Mouse (Mus musculus) inflammation-experienced regulatory T-cells, adult 6 months (primary cell): ENCODE data around the gene Nectin1. TPM values are rescaled to one million over a fixed set of nuclear protein-coding genes. Genes with fewer than 3 reads are reported as not detected.

Experiments used
- ATAC-seq: one replicate; pipeline ENCODE4 v1.8.0; 2017
- polyA plus RNA-seq, 3 experiments: library from polyadenylated mRNA; unstranded; fragments of 100-300 nt; shearing (Covaris generic); gene quantifications; one replicate each; pipeline ENCODE4 v1.2.1; 2017

The Nectin1 gene
- polyA plus RNA-seq: 1 to 10 TPM in 1 of 3 experiments, under 1 TPM in 2; 0.36 to 2.6 (median 0.57) TPM

DNA sequence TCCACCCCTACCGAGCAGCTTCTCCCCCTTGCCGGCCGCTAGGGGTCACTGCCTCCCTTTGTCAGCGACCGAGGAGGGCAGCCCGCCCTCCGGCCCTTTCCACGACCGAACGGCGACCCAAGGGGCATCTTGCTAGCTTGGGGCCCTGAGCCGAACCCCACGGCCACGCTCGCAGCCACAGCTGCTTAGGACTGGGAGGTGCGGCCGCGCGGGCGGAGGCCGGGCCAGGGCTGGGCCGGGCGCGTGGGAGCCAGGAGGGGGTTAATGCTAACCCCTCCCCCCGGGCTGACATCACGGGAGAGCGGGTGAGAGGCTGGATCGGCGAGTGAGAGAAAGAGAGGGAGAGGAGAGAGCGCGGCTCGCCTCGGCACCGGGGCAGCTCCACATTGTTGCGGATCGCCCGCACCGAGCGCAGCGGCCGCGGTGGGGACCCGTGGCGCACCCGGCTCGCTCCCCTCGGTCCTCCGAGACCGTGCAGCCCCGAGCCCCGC is at the start of gene Nectin1:
Nectin1 (plus strand) TSS at position 338 of the 491 bp plus-strand sequence.
- ATAC-seq: peak; percentile 81

DNA sequence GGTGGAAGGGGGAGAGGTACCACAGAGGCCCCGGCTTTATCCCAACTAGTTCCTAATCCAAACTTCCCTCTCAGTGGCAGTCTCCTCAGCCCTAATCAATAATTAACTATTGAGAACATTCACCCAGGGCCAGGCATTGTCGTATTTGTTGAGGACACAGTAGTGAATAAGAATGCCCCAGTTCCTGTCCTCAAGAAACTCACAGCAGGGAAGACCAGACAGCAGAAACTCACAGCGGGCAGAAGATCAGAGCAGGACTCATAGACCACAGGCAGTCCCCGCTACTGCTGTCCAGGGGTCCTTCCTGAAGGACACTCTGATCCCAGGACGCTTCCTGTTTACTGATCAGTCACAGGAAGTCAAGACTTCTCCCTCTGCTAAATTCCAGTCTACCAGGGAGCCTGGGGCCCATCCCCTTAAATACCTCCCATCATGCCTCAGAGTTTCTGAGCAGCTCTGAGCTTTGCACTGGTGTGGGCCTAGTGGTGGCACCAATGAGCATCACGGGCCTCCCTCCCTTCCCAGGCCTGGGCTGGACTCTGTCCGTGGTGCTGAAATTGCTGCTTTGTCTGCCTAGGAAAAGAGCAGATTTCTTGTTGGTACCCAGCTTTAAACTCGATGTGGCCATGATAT is 45.6 kb upstream of the Nectin1 start:
- no peak for ATAC-seq

DNA sequence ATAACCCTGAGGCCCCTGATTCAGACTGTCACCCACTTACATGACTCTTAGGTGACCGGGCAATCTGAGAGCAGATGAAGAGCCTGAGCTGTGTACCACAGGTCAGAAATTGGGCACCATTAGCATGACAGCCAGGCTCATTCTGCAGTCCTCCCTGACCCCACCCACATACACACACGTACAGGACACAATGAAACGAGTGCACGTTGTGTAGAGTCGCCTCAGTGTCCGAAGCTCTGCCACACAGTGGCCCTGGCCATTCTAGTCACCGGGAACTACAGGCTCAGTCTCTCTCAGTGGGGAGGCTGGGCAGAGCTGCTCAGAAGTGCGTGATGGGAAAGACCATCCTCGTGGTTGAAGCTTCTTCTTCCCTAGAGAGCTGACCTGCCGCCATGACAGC is 44.9 kb upstream of the Nectin1 start:
- ATAC-seq: no peak

DNA sequence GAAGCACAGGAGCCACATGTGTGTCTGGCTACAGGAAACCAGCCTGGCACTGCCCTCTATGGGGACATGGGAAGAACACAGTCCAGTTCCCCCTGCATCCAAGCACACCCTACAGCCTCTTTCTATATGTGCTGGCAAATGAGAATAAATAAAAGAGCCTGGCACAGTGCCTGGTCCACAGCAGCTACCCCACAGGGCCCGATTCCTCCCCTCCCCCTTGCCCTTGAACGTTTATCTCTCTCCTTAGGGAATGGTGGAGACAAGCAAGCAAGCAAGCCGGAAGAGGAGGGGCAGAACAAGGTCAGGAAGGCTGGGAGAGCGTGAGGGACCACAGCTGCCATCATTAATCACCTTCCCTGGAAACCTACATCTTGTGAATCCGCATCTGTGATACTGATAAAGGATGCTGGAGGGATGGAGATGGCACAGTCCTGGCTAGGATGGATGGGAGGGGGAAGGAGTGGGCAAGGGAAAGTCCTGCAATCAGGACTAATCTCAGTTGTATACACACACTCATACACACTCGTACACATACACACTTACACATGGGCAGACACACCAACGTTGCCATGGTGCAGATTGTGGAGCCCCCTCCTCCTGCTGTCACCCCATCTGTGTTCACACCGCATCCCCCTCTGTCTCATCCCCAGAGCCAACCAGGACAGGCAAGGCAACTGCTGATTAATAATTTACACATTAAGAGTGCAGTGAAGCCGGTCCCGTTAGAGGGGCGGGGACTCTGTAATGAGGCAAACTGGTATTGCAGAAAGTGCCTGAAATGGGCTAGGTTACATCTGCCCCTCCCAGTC is 44.2 kb upstream of the Nectin1 start:
- ATAC-seq: no peak

DNA sequence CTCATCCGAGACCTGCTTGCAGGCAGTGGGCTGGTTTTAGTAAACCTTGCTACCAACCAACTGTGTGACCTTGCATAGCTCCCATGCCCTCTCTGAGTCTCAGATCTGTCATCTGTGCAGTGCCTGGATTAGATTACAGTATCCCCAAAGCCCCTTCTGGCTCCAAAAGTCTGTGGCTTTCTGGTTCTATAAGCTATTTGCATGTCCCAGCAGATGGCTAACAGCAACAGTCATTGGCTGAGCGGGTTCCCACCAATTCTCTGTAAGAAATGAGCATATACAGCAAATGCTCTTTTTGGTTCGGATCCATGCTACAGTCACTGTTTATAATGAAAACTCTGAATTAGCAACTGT is 43.6 kb upstream of the Nectin1 start:
- no peak for ATAC-seq

DNA sequence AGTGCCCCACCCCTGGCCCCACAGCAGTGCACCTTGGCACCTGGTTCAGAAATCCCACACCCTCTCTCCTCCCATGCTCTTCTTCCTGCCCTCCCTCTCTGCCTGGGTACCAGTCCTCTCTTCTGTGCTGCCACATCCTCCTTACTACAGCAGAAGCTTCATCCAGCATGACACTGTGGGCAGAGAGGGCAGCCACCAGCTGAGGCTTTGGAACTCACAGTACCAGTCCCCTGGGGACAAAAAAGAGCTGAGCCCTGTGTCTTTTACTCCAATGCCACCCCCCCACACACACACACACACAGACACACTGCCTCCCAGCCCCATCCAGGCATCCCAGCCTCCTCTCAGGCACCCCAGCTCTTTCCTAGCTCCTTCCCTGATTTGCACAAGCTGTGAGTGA is 42.0 kb upstream of the Nectin1 start:
- ATAC-seq: no peak

DNA sequence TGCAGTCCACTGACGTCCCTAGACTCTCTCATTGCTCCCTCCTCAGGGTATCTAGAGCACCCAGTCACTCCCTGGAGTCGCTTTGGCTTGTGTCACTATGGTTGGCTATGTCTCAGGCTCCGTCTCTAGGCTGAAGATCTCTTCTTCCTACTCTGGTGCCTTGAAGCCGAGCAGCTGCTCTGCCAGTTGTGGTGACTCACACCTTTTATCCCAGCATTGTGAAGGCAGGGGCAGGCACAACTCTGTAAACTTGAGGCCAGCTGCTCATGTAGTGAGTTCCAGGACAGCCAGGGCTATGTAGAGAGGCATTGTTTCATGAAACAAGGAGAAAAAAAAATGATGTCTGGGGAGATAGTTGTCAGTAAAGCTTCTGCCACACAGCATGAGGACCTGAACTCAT is 36.2 kb upstream of the Nectin1 start:
- no peak for ATAC-seq

DNA sequence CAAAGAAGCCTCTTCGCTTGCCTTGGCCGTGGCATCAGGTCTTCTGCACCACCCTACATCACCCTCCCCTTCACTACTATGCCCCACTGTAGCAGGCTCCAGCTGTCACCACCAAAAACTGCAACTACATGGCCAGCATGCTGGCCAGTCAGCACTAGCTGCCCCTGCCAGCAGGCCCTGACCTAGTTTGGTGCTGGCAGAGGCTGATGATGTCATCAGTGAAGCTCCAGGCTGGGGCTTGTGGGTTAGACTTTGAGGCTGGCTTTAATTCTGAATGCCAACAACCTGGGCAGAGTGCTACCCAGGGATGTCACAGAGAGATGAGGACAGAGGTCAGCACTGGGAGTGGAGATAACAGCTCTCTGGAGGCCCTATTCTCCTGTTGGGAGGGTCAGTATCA is 35.1 kb upstream of the Nectin1 start:
- no peak for ATAC-seq

DNA sequence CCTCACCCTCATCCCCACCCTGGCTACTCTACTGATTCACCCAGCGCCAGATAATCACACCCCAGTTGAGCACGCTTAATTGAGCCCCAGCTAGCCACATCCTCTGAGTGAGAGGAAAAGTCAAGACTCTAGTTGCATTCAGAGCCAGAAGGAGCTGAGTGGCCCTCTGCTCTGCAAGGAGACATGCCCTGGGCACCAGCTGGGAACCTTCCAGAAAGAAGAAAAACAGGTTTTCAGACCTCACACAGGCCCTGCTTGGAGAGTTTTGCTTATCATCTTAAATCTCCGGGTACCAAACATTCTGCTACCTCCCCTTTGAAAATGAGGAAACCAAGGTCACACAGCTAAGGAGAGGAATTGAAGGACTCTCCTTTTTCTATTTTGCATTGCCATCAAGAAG is 30.4 kb upstream of the Nectin1 start:
- ATAC-seq: no peak

DNA sequence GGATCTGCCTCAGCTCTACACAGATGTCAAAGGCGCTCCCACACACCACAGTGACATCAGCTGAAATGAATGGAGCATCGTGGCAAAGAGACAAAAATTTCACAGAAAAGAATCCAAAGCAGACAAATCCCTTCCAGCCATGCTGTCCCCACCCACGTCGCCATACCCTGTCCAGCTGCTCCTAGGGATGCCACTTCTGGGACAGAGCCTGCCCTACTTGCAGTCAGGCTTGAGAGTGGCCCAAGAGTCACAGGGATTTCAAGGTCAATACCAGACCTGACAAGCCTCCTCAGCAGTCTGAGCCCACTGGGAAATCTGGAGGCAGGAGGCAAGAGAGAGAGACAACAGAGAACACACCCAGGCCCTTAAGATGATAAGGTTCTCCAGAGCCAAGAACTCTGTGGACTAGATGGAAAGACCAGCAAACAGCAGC is 24.4 kb upstream of the Nectin1 start:
- no peak for ATAC-seq

DNA sequence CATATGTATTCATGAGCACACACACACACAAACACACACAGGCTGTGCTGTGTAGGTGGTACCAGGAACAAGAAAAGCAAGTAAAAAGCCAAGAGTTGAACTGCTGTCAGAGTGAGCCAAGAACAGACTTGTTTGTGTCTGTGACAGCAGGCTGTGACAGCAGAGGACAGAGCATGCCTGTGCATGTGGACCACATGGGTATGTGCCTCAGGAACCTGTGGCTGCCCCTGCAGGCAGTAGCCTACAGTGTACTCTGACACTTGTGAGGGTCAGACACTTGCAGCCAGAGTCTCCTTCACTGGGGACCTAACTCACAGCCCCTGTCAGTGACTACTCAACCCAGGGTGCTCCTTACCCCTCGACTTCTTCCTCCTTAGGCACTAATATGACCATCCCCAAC is 23.7 kb upstream of the Nectin1 start:
- no peak for ATAC-seq

DNA sequence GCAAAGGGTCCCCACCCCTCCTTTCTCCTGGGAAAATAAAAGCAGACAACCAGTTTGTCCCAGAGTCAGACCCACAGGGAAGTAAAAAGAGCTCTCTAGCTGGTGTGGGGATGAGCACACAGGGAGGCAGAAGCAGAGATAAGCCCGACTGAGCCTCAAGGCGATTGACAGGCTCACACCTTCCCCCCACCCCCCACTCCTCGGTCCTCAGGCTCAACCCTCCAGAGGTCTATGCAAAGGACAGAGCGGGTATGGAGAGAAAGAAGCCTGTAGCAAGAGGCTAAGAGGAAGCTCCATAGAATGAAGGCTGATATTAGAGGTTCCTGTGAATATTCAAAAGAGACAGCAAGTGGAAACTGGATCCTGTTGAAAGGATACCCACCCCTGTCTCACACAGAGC is 19.7 kb upstream of the Nectin1 start:
- no peak for ATAC-seq

DNA sequence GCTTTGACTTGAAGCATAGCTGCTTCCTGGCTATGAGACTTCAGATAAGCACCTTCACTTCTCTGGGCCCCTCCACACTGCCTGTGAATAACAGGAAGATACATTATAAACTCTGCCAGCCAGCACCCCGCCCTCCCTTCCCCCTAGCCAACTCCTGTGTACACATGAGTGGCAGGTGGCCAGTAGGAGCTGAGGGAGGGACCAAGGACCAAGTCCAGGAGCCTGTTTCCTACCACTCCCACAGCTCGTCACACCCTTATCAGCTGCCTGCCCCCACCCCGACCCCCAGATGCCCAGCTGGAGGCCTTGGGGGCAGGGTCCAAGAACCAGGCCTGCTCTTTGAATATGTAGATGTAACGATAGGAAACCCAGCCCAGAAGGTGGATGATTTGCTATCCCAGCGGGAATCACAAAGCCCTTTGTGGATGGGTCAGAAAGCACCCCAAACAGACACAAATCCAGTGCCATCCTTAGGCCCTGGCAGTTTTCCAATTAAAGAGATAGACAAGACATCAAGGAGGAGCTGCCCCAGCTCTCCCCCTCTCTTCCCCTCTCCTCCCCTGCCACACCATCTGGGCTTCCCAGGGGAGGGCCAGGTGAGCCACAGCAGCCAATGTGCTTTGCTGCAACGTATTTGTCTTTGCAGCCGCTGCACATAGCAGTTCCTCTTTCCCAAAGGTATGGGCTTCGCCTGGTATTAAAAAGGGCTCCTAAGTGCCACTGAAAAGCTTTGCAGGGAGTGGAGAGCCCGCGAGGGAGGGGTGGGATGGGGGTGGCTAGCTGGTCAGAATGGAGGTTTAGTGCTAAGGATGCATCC is 14.1 kb upstream of the Nectin1 start:
- ATAC-seq: no peak

DNA sequence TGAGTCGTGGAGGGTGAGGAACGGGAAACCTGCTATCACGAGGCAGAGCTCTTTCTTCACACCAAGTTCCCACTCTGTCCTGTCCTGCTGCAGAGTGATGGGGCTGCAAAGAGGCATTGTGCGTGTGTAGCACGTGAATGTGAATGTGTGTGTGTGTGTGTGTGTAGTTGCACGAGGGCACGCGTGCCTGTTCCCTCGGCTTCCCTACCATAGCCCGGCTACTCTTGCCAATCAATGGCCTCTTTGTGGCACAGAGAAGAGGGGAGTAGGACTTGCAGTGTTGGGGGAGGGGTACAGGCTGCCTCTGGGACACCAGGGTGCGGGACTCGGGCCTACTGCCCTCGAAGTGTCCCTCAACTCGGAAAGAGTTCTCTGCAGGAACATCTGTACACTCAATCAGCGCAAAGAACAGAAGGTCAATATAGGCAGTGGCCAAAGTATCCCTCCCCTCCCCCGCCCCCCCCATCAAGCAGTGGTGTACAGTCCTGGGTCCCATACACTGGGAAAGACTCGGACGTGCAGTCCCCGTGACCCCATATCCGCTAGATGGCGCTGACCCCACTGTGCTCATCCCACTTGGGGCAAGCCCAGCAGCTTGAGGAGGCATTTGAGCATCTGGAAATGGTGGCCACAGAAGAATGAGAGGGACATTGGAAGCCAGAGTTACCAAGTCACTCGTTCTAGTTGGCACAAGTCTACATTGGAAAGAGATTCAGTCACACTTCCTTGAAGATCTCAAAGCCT is 13.3 kb upstream of the Nectin1 start:
- no peak for ATAC-seq

DNA sequence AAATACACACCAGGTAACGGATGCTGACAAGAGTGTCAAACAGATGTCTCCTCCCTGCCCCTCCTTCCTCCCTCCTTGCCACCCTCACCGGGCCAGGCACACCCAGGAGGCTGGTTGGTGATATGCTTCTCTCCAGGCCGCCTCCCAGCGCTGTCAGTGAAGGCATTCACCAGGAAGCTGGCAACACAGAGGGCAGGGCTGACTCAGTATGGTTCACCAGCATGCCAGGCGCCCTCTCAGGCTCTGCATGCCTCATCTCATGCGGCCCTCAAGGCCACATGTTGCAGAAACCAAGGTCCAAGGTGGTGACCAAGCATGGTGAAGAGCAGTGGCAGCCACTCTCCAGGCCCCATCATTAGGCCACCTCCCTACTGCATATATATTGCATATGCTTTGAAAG is 11.9 kb upstream of the Nectin1 start:
- ATAC-seq: no peak

DNA sequence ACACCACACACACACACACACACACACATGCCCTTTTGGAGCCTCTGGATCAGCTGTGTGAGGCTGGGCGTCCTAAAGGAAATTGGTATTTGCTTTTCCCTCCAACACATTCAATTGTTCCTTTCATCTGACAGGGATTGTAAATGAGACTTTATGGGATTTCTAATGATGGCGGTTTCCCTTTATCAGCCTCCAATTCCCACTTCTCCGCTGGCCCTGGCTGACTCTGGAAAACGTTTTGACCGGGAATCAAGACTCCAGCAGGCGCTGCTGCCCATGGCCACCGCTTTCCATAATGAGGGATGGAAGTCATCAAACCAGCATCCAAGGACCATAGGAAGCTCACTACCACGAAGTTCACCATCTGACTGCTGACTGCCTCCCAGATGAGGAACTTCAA is 11.1 kb upstream of the Nectin1 start:
- ATAC-seq: no peak

DNA sequence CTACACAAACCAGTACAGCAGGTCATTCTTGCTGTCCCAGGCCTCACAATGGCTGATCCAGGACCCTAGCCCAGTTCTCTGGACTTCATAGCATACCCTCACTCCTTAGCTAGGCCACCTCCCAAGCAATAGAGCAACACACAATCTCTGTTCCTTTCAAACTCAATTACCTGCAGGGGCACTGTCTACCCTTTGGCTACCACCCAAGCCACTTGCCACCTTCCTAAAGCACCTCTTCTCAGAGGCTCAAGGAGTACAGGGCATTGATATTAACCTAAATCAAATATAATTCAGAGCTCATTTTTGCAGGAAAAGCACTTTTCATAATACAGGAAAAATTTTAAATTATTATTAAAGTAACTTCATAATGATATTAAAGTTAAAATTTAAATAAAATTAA is 8.8 kb upstream of the Nectin1 start:
- ATAC-seq: no peak

DNA sequence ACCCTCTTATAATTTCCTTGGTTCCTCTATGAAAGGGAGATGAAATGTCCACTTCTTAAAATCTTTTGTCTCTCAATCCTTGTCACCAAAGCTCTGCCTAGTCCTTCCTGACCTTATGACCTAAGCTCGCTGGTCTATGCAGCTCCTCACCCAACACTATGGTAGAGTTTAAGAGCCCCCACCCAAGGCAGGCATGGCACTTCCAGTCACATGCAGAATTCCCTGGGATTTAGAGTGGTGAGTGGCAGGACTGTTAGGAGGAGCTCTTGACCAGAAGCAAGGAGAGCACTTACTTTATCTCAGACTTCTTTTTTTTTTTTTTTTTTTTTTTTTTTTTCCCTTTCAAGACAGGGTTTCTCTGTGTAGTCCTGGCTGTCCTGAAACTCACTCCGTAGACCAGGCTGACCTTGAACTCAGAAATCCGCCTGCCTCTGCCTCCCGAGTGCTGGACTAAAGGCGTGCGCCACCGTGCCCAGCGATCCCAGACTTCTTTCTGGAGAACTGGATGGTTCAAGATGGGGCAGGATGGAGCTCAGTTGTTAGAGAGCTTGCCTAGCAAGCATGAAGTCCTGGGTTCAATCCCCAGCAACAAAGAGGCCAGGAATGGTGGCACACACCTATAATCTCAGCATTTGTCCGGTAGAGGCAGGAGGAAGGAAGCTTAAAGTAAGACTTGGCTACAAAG is 7.6 kb upstream of the Nectin1 start:
- ATAC-seq: no peak

DNA sequence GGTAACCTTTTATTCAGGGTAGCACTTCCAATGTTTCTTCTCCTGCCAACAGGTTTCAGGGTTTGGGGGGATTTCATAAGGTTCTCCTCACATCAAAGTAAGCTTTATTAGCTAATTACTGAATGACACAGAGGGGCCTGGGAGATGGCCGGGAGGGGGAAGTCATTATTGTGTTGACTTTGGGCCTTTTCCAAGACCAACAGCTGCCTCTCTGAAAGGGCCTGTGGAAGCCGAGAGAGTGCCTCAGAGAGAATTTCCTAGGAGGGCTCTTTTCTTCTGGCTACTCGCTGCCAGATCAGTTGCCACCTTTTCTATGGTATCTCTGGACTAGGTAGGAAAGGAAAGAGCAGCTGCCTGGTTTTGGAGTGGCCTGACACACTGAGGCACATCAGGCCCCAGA is 6.5 kb upstream of the Nectin1 start:
- ATAC-seq: no peak

DNA sequence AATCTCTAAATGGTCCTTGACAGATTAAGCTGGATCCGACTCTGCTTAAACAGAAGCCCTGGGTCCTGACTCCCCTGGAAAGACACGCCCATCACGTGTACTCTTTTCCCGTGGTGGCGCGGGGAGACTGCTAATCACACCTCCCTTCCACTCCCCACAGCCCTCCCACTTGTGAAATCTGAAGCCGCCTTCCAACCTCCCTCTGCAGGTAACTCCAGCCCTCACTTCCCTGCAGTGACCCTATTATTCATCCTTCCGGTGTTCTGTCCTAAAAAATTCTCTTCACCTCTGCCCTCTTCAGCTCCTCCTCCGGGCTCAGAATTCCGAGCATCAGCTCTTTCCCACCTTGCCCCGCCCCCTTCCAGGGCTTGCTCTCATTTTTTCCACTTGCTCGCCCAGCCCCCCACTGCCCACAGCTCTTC is 5.9 kb upstream of the Nectin1 start:
- ATAC-seq: no peak

DNA sequence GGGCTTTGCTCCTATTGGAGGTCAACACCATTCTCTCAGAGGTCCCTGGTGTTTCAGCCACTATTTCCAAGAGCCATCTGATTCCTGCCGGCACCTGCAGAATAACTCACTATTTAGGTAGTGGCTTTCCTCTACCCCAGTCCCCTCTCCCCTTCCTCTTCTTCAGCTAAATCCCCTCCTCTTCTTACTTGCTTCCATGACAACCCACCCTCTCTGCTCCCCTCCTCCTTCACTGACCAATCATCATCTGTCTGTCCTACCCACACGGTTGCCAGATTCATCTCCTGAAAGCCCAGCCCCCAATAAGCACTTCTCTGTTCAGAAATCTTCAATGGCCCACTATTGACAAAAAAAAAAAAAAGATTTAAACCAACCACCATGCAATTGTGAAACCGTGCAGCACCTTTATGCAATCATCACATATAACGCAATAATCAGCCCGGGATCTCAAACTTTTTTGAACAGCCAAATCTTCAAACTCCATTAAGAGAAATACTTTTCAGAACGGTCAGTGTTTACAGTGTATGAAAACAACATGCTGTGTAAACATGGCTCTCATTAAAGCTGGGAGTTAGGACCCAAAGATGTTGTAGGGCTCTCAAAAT is 5.2 kb upstream of the Nectin1 start:
- ATAC-seq: no peak

DNA sequence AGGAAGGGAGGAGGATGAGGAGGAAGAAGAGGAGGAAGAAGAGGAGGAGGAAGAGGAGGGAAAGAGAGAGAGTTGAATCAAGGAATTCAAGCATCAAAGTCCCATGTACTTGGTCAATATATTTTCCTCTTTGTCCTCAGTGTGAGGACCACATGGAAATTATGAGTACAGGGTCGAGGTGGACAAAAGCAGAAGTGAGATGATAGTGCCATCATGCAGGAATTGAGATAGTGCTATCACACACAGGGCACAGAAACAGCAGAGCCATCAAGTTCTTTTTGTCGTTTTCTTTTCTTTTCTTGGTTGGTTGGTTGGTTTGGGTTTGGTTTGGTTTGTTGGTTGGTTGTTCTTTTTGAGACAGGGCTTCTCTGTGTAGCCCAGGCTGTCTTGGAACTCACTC is 2.5 kb upstream of the Nectin1 start:
- ATAC-seq: no peak
